Mouse (Mus musculus) cerebellum, adult 8-10 months (tissue): ENCODE results near the gene Prr36.

Experiments used
- DNase-seq: peaks from one replicate; pipeline ENCODE4 v3.0.0; 2022

The Prr36 gene

GRCm38 (mm10) chr8:4192807-4193587 is 24.3 kb downstream of the Prr36 start:
- DNase-seq, result peak; percentile 88

DNA sequence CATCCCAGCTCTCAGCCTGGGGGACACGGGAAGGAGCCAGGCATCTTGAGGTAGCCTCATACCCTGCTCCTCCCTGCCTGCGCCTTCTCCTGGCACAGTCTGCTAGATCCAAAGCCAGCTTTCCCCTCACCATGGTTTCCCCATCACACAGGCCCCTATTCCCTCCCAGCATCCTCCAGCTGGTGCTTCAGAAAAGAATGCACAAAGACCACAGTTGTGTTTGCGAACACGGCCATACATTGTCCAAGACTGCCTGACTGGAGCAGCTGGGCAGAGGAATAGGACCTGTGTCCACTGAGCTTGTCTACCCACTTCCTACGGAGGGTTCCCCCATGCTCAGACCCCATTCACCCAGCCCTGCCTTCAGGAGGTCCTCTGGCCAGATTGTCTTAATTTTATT is 25.0 kb downstream of the Prr36 start:
- no peak for DNase-seq

- DNase-seq, result no peak
Observed at GRCm38 (mm10) chr8:4189031-4189722, 28.1 kb downstream of the Prr36 start.

DNA sequence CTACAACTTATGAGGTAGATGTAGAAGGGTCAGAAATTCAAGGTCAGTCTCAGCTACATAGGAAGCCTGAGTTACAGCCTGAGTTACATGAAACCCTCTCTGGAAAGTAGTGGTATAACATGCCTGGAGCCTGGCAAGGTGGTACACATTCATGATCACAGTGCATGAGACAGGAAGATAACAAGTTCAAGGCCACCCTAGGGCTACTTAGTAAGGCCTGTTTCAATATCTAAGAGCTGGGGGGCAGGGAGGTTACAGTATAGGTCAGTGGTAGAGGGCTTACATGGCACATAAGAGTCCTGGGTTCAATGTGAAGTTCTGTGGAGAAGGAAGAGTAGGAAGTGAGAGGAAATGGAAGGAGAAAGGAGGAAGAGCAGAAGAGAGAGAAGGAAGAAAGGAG is 28.7 kb downstream of the Prr36 start:
- no peak for DNase-seq

GRCm38 (mm10) chr8:4186151-4186550 is 31.1 kb downstream of the Prr36 start:
- no peak for DNase-seq

GRCm38 (mm10) chr8:4183409-4183808 is 33.9 kb downstream of the Prr36 start:
- DNase-seq, result no peak

DNA sequence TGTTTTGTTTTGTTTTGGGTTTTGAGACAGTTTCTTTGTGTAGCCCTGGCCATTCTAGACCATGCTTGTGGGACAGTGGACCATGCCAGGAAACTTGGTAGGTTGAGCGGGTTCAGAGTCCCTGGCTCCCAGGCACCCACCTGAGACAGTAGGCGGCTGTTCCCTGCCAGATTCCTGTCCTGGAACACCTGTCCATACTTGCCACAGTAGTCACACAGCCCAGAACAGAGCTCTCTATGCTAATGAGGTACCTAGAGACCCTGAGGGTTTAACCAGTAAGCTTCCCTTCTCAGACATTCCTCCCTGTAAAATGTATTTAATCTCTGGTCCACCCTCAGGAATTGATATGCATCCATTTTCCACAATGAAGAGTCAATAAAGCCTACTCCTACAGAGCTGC is 43.2 kb downstream of the Prr36 start:
- DNase-seq, result no peak

- peak; percentile 0 for DNase-seq
Observed at GRCm38 (mm10) chr8:4172486-4172885, 44.8 kb downstream of the Prr36 start.

DNA sequence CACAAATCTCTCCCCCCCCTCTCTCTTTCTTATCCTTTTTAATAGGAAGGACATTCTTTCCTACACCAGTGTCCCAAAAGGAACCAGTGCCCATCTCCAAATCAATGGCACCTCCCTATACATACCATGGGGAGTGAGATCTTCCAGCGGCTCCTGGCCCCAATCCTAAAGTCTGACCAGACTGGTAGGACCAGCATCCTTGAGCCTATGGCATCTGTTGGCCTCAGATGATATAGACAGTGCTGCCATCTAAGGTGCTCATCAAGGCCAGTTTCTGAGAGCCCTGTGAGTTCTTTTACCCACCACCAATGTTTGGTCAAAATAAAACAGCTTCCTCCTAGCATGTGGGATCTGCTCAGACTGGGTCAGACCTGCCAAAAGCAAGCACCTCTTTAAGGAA is 49.3 kb downstream of the Prr36 start:
- peak; percentile 16 for DNase-seq

- DNase-seq, result no peak
Observed at GRCm38 (mm10) chr8:4166881-4167525, 50.3 kb downstream of the Prr36 start.

GRCm38 (mm10) chr8:4165852-4166751 is 51.2 kb downstream of the Prr36 start, which contains the start of gene Evi5l:
TSS of gene Evi5l (plus strand) at chr8:4166567.
- DNase-seq, result peak; percentile 99

GRCm38 (mm10) chr8:4165176-4165851 is 51.9 kb downstream of the Prr36 start:
- DNase-seq, result peak; percentile 42

DNA sequence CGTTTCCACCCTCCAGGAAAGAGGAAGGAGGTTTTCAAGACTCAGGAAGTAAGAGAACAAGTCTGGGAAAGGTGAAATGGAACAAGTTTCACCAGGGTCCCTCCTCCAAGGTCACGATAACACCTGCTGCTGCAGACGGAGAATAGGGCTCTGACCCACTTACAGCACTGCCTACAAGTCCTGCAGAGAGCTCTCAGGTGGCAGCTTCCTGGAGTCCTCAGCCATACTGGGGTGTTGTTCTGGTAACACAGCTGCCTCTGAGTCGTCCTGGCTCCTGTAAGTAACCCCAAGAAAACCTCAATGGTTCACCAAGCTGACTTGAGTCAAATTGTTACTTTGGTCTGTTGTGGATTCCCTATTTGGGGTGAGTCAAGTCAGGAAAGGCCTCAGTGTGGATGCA is 54.5 kb downstream of the Prr36 start:
- DNase-seq, result no peak
